Mouse (Mus musculus) G1E (cell line): Measurements from ENCODE around the gene Olfr630.
"Not testable (repeated sequence)": the region's sequence is repeated elsewhere in the genome, so short reads cannot be mapped to it uniquely, and the experiment has no call there.

ENCODE experiments used
- CTCF ChIP-seq: IDR thresholded peaks from 2 replicates; pipeline ENCODE4 v1.5.1; 2012; ENCODE audit warnings: low read depth, low read length, inconsistent platforms, mixed read lengths
- GATA1 ChIP-seq: IDR thresholded peaks from 2 replicates; pipeline ENCODE4 v1.6.1; 2012; ENCODE audit warnings: borderline replicate concordance, low read length, inconsistent platforms, mixed read lengths

GRCm38 (mm10) chr7:103767687-103768086 is 10.6 kb upstream of the Olfr630 start:
- TF ChIP-seq GATA1, CTCF: not testable (repeated sequence)
